Mouse (Mus musculus): Measurements from ENCODE around the gene Ripk3. TPM values are rescaled to one million over a fixed set of nuclear protein-coding genes. Genes with fewer than 3 reads are reported as not detected.

The Ripk3 gene
- polyA plus RNA-seq, 1 experiment from 2014 or later = 37.1 TPM

DNA sequence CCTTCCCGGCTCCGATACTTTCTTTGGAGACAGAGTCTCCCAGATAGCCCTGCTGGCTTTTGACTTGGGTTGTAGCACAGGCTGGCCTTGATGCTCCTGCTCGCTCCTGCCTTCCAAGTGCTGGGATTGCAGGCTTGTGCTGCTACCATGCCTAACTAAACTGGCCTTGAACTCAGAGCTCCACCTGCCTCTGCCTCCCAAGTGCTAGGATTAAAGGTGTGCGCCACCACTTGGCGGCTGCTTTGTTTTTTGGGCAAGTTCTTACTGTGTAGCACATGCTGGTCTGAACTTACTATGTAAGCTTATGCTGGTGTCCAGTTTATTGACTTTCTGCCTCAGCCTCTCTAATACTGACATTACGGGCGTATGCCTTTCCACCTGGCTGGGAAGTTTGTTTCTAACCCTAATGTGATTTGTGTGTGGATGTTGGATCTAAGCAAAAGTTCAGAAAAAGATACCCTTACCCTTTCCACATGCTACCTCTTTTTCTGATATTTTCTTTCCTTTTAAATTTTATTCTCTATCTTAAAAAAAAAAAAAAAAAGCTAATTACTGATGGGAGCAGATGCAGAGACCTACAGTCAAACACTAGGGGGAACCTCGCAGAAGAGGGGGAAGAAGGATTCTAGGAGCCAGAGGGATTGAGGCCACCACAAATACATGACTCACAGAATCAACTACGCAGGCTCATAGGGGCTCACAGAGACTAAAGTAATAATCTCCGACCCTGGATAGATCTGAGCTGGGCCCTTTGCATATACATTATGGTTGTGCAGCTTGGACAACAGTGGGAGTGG lies 41.4 kb downstream of the Ripk3 start:
- ATAC-seq (ENCODE audit: low FRiP score, low read depth) = no peak
- Histone ChIP-seq H3K27ac (no peak overlapping the region), H3K4me2 (replicated peaks) (peak overlapping the region; percentile 99), H3K27me3 (no peaks in the 10 kb centered on the region), H3K4me3 (peak overlapping the region; percentile 89), H3K9ac (peak overlapping the region; percentile 90), H3K9me3 (no peaks in the 10 kb centered on the region), H3K36me3 (peaks cover 45% of the 10 kb centered on the region), H3K4me1 (peaks cover 31% of the 10 kb centered on the region)
- 86% methylated on average over 10 of the region's 10 CpGs for WGBS

DNA sequence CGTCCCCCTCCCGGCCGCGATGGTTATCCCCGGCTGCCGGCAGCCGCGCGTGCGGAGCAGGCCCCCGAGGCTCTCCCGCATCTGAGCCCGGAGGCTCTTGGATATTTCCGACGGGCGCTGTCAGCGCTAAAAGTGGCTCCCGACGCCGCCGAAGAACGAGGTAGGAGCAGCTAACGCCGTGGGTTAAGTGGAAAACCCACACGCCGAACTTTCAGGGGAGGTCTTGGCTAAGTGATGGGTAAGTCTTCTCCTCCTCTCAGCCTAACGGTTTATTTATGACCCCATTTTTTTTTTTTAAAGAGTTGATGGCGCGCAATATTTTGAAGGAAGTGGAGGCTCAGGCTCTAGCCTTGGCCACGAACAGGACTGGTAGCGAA lies 42.8 kb downstream of the Ripk3 start:
- peaks cover 31% of the 10 kb centered on the region for H3K4me1 ChIP-seq
- ATAC-seq (ENCODE audit: low FRiP score, low read depth) = no peak; the same call in 1 of the 2 replicates
- WGBS = under 1% methylated on average over 31 of the region's 31 CpGs
- H3K9me3 ChIP-seq = no peaks in the 10 kb centered on the region
- peaks cover 43% of the 10 kb centered on the region for H3K36me3 ChIP-seq
- no peaks in the 10 kb centered on the region for H3K27me3 ChIP-seq
- peak overlapping the region; percentile 90 for H3K9ac ChIP-seq
- peak overlapping the region; percentile 89 for H3K4me3 ChIP-seq
- H3K4me2 ChIP-seq (replicated peaks) = peak overlapping the region; percentile 99
- no peak overlapping the region for H3K27ac ChIP-seq

DNA sequence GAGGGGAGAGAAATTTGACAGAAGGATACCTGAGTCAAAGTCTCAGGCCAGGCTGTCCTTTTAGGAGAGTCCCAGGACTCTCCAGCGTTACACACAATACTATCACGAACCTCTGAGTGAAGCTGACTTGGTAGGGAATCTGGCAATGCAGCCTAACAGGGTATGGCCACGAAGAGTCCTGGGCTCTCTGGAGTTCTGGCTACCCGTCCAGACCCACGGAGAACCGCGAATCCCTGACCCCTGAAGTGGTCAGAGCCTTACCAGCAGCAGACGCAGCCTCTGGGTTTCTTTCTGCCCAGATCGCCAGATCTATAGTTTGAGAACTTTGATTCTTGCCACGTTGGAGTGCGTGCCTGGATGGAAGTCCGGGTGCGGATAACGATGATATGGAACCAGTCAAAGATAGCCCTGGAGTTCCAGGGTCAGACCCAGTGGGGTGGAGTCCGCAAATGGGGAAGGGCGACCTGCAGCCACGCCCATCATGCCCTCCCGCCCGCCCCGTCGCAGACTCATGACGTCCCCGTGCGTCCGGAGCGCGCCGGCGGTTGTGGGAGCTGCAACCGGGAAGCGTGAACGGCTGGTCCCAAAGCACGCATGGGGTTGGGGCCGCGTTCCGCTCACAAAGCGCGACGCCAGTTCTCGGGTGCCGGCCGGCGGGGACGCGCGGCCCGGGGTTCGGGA lies 43.3 kb downstream of the Ripk3 start, which contains the start of the genes Dhrs1 and Nop9:
Dhrs1 (minus strand) TSS at position 511 of the 681 bp plus-strand sequence.
Nop9 (plus strand) TSS at position 514 of the 681 bp plus-strand sequence.
- Histone ChIP-seq H3K4me1 (peaks cover 31% of the 10 kb centered on the region), H3K27me3 (no peaks in the 10 kb centered on the region), H3K4me2 (replicated peaks) (peak within 1 kb of the TSS; percentile 99), H3K9me3 (no peaks in the 10 kb centered on the region), H3K9ac (peak within 1 kb of the TSS; percentile 90), H3K27ac (no peak within 1 kb of the TSS), H3K4me3 (peak within 1 kb of the TSS; percentile 89), H3K36me3 (peaks cover 43% of the 10 kb centered on the region)
- WGBS = 1% methylated on average over 48 of the region's 48 CpGs
- ATAC-seq (ENCODE audit: low FRiP score, low read depth) = peak; percentile 86

DNA sequence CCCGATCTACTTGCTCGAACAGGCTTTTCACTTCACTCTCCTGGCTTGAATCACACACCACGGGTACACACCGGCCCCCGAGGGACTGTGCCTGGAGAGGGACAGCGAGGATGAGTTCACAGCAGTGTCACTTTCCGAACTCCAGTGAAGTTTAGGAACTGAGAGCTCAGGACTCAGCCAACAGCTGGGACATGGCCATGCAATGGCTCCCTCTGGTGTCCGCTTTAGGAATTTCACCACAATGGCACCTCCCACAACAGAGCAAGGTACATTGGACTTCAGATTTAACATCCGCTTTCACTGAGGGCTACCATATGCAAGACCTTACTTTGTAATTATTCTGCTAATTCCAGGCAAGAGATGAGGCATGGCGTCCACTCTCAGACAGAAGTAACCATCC lies 45.0 kb downstream of the Ripk3 start:
- Histone ChIP-seq H3K9ac (peak overlapping the region; percentile 54), H3K4me3 (peak overlapping the region; percentile 19), H3K27me3 (no peaks in the 10 kb centered on the region), H3K36me3 (peaks cover 46% of the 10 kb centered on the region), H3K27ac (no peak overlapping the region), H3K4me1 (peaks cover 31% of the 10 kb centered on the region), H3K9me3 (no peaks in the 10 kb centered on the region), H3K4me2 (replicated peaks) (peak overlapping the region; percentile 99)
- ATAC-seq (ENCODE audit: low FRiP score, low read depth) = peak; percentile 80
- WGBS = 16% methylated on average over 10 of the region's 10 CpGs

DNA sequence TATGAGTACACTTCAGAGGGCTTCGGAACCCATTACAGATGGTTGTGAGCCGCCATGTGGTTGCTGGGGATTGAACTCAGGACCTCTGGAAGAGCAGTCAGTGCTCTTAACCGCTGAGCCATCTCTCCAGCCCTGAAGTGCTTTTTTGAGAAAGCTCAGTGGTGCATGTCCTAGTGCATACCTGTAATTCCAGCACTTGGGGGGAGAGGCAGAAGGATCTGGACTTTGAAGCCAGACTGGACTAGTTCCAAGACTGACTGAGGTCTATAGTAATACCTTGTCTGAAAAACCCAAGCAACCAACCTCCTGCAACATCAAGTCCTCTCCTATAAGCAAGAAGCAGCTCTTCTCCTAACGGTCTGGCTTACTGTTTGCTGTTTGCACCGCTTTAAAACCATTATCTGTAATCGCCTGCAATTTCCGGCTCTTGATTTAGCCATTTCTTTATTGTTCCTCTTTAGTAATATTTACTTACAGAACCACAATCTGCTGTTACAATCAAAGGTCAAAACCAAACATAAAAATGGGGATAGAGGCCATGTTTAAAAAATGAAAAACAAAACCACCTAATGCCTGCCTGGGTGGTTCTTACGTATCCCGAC lies 51.5 kb downstream of the Ripk3 start:
- Histone ChIP-seq H3K27ac (no peak overlapping the region), H3K4me3 (no peak overlapping the region), H3K36me3 (peaks cover 40% of the 10 kb centered on the region), H3K4me1 (no peaks in the 10 kb centered on the region), H3K9me3 (no peaks in the 10 kb centered on the region), H3K4me2 (replicated peaks) (no peak overlapping the region), H3K9ac (no peak overlapping the region), H3K27me3 (no peaks in the 10 kb centered on the region)
- no peak for ATAC-seq (ENCODE audit: low FRiP score, low read depth)
- WGBS = 86% methylated on average over 9 of the region's 9 CpGs

DNA sequence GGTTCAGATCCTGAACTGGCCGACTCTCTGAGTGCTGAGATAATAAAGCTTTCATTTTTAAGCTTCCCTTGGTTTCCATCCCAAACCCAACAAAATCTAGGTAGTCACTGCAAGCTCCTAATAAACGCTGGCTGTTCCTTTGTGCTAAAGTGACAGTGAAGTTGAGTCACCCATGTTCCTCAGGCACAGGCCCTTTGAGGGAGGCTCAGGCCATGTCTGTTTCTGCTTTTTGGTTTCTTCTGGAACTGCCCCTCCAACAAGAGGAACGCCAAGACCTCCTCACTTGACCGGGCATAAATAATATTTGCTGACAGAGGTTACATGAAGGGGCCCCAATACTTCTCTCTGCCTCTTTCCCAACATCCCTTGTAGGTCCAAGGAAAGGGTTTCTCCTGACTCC lies 52.9 kb downstream of the Ripk3 start:
- no peaks in the 10 kb centered on the region for H3K27me3 ChIP-seq
- no peak overlapping the region for H3K9ac ChIP-seq
- H3K4me3 ChIP-seq = no peak overlapping the region
- H3K36me3 ChIP-seq = peaks cover 27% of the 10 kb centered on the region
- H3K4me1 ChIP-seq = no peaks in the 10 kb centered on the region
- WGBS = 81% methylated on average over 4 of the region's 4 CpGs
- no peak overlapping the region for H3K27ac ChIP-seq
- no peaks in the 10 kb centered on the region for H3K9me3 ChIP-seq
- H3K4me2 ChIP-seq (replicated peaks) = no peak overlapping the region
- ATAC-seq (ENCODE audit: low FRiP score, low read depth) = no peak

DNA sequence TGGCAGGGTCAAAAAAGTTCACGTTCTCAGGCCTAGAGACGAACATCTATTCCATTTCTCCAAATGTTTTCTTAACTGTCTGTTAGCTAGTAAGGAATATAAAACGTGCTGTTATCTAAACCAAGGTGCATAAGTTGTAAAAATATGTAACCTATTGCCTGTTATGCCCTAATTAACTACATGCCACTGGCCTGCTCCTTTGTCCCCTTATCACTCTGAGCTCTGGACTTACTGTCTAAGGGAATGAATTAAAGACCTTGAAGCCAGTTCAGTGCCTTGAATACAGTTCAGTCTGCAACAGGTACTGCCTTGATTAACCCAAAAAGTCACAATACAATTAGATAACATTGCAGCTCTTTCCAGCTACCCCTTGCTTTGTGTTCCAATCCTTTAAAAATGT lies 53.3 kb downstream of the Ripk3 start:
- no peak overlapping the region for H3K4me3 ChIP-seq
- H3K4me2 ChIP-seq (replicated peaks) = no peak overlapping the region
- H3K27ac ChIP-seq = no peak overlapping the region
- no peaks in the 10 kb centered on the region for H3K27me3 ChIP-seq
- 66% methylated on average over 3 of the region's 3 CpGs for WGBS
- no peaks in the 10 kb centered on the region for H3K4me1 ChIP-seq
- no peaks in the 10 kb centered on the region for H3K9me3 ChIP-seq
- peaks cover 23% of the 10 kb centered on the region for H3K36me3 ChIP-seq
- no peak overlapping the region for H3K9ac ChIP-seq
- no peak for ATAC-seq (ENCODE audit: low FRiP score, low read depth)

Other genes with a start within 250 kb of the Ripk3 start
- 36.9 and 38.0 TPM in 2 replicates for gene Pck2, start 248.6 kb downstream of the Ripk3 start, polyA plus RNA-seq (2015; fragmentation: Nextera tagmentation; extraction: Ambion mirVana)
- gene Dcaf11, start 228.9 kb downstream of the Ripk3 start, polyA plus RNA-seq (2015; fragmentation: Nextera tagmentation; extraction: Ambion mirVana) = 55.9 and 58.7 TPM in 2 replicates
- 0.74 TPM in 1 of 2 replicates, not detected in the other for gene A730061H03Rik, start 228.5 kb downstream of the Ripk3 start, polyA plus RNA-seq (2015; fragmentation: Nextera tagmentation; extraction: Ambion mirVana)
- gene Fitm1, start 213.2 kb downstream of the Ripk3 start, polyA plus RNA-seq (2015; fragmentation: Nextera tagmentation; extraction: Ambion mirVana) = 22.5 and 25.5 TPM in 2 replicates
- gene Psme1, start 210.7 kb downstream of the Ripk3 start, polyA plus RNA-seq (2015; fragmentation: Nextera tagmentation; extraction: Ambion mirVana) = 145 and 150 TPM in 2 replicates
- 4.9 and 5.0 TPM in 2 replicates for gene Emc9, start 203.6 kb downstream of the Ripk3 start, polyA plus RNA-seq (2015; fragmentation: Nextera tagmentation; extraction: Ambion mirVana)
- gene Psme2, start 197.8 kb downstream of the Ripk3 start, polyA plus RNA-seq (2015; fragmentation: Nextera tagmentation; extraction: Ambion mirVana) = 251 and 280 TPM in 2 replicates
- gene Rnf31, start 197.2 kb downstream of the Ripk3 start, polyA plus RNA-seq (2015; fragmentation: Nextera tagmentation; extraction: Ambion mirVana) = 22.5 and 23.2 TPM in 2 replicates
- gene Irf9, start 185.3 kb downstream of the Ripk3 start, polyA plus RNA-seq (2015; fragmentation: Nextera tagmentation; extraction: Ambion mirVana) = 11.2 and 11.4 TPM in 2 replicates
- 6.1 and 7.0 TPM in 2 replicates for gene Rec8, start 170.8 kb downstream of the Ripk3 start, polyA plus RNA-seq (2015; fragmentation: Nextera tagmentation; extraction: Ambion mirVana)
- 107 and 113 TPM in 2 replicates for gene Ipo4, start 152.9 kb downstream of the Ripk3 start, polyA plus RNA-seq (2015; fragmentation: Nextera tagmentation; extraction: Ambion mirVana)
- gene Gm49378, start 151.0 kb downstream of the Ripk3 start, polyA plus RNA-seq (2015; fragmentation: Nextera tagmentation; extraction: Ambion mirVana) = 1.3 and 1.9 TPM in 2 replicates
- 108 and 113 TPM in 2 replicates for gene Tm9sf1, start 145.1 kb downstream of the Ripk3 start, polyA plus RNA-seq (2015; fragmentation: Nextera tagmentation; extraction: Ambion mirVana)
- gene Tssk4, start 138.7 kb downstream of the Ripk3 start, polyA plus RNA-seq (2015; fragmentation: Nextera tagmentation; extraction: Ambion mirVana) = 0.91 and 1.0 TPM in 2 replicates
- gene Mdp1, start 128.4 kb downstream of the Ripk3 start, polyA plus RNA-seq (2015; fragmentation: Nextera tagmentation; extraction: Ambion mirVana) = 68.7 and 69.5 TPM in 2 replicates
- gene Gmpr2, start 116.9 kb downstream of the Ripk3 start, polyA plus RNA-seq (2015; fragmentation: Nextera tagmentation; extraction: Ambion mirVana) = 70.2 and 72.7 TPM in 2 replicates
- 606 and 624 TPM in 2 replicates for gene Nedd8, start 116.7 kb downstream of the Ripk3 start, polyA plus RNA-seq (2015; fragmentation: Nextera tagmentation; extraction: Ambion mirVana)
- 43.4 and 44.0 TPM in 2 replicates for gene Tinf2, start 107.0 kb downstream of the Ripk3 start, polyA plus RNA-seq (2015; fragmentation: Nextera tagmentation; extraction: Ambion mirVana)
- gene Tgm1, start 74.9 kb downstream of the Ripk3 start, polyA plus RNA-seq (2015; fragmentation: Nextera tagmentation; extraction: Ambion mirVana) = 5.0 and 5.7 TPM in 2 replicates
- gene Rabggta, start 66.6 kb downstream of the Ripk3 start, polyA plus RNA-seq (2015; fragmentation: Nextera tagmentation; extraction: Ambion mirVana) = 24.8 and 26.2 TPM in 2 replicates
- gene Dhrs1, start 43.2 kb downstream of the Ripk3 start, polyA plus RNA-seq (2015; fragmentation: Nextera tagmentation; extraction: Ambion mirVana) = 78.1 and 89.9 TPM in 2 replicates
- gene Nop9, start 43.2 kb downstream of the Ripk3 start, polyA plus RNA-seq (2015; fragmentation: Nextera tagmentation; extraction: Ambion mirVana) = 41.8 and 42.8 TPM in 2 replicates
- gene Cideb, start 30.4 kb downstream of the Ripk3 start, polyA plus RNA-seq (2015; fragmentation: Nextera tagmentation; extraction: Ambion mirVana) = 0.45 and 0.72 TPM in 2 replicates
- gene Ltb4r2, start 27.4 kb downstream of the Ripk3 start, polyA plus RNA-seq (2015; fragmentation: Nextera tagmentation; extraction: Ambion mirVana) = 0.36 and 0.64 TPM in 2 replicates
- 0.45 and 0.51 TPM in 2 replicates for gene Ltb4r1, start 22.9 kb downstream of the Ripk3 start, polyA plus RNA-seq (2015; fragmentation: Nextera tagmentation; extraction: Ambion mirVana)
- gene Adcy4, start 4.8 kb downstream of the Ripk3 start, polyA plus RNA-seq (2015; fragmentation: Nextera tagmentation; extraction: Ambion mirVana) = 20.9 and 25.6 TPM in 2 replicates
- 124 and 128 TPM in 2 replicates for gene Nfatc4, start 34.3 kb upstream of the Ripk3 start, polyA plus RNA-seq (2015; fragmentation: Nextera tagmentation; extraction: Ambion mirVana)
- gene Nynrin, start 65.1 kb upstream of the Ripk3 start, polyA plus RNA-seq (2015; fragmentation: Nextera tagmentation; extraction: Ambion mirVana) = 28.2 and 34.2 TPM in 2 replicates
- 0.17 and 0.31 TPM in 2 replicates for gene Cbln3, start 95.5 kb upstream of the Ripk3 start, polyA plus RNA-seq (2015; fragmentation: Nextera tagmentation; extraction: Ambion mirVana)
- 24.2 and 25.5 TPM in 2 replicates for gene Khnyn, start 96.1 kb upstream of the Ripk3 start, polyA plus RNA-seq (2015; fragmentation: Nextera tagmentation; extraction: Ambion mirVana)
- 98.8 and 104 TPM in 2 replicates for gene Sdr39u1, start 111.4 kb upstream of the Ripk3 start, polyA plus RNA-seq (2015; fragmentation: Nextera tagmentation; extraction: Ambion mirVana)
- gene Cma1, start 155.8 kb upstream of the Ripk3 start, polyA plus RNA-seq (2015; fragmentation: Nextera tagmentation; extraction: Ambion mirVana) = 10.7 and 11.9 TPM in 2 replicates
- not detected in 2 replicates for gene Cma2, start 162.1 kb upstream of the Ripk3 start, polyA plus RNA-seq (2015; fragmentation: Nextera tagmentation; extraction: Ambion mirVana)
- not detected in 2 replicates for gene Mcpt1, start 229.1 kb upstream of the Ripk3 start, polyA plus RNA-seq (2015; fragmentation: Nextera tagmentation; extraction: Ambion mirVana)
- not detected in 2 replicates for gene Mcpt9, start 241.6 kb upstream of the Ripk3 start, polyA plus RNA-seq (2015; fragmentation: Nextera tagmentation; extraction: Ambion mirVana)

Data from limb, embryonic 13.5 days (tissue).